Mouse (Mus musculus): ENCODE data around the gene Vps18.

Vps18 gene

GRCm38 (mm10) chr2:119292281-119292680, 3.7 kb downstream of the Vps18 start:
- no peak for DNase-seq (ENCODE audit: low spot score in 2 of 2)

- no peak for DNase-seq (ENCODE audit: low spot score in 2 of 2)
Observed at GRCm38 (mm10) chr2:119292852-119293251, 4.3 kb downstream of the Vps18 start.

- DNase-seq (ENCODE audit: low spot score in 2 of 2) = no peak
Observed at GRCm38 (mm10) chr2:119293311-119293710, 4.8 kb downstream of the Vps18 start.

- no peak for DNase-seq (ENCODE audit: low spot score in 2 of 2)
Observed at GRCm38 (mm10) chr2:119293776-119294390, 5.3 kb downstream of the Vps18 start.

- DNase-seq (ENCODE audit: low spot score in 2 of 2) = no peak
Observed at GRCm38 (mm10) chr2:119294411-119294810, 5.9 kb downstream of the Vps18 start.

GRCm38 (mm10) chr2:119296756-119297155, 8.2 kb downstream of the Vps18 start:
- no peak for DNase-seq (ENCODE audit: low spot score in 2 of 2)

- DNase-seq (ENCODE audit: low spot score in 2 of 2) = no peak
Observed at GRCm38 (mm10) chr2:119297506-119297905, 9.0 kb downstream of the Vps18 start.

- peak in 1 of 2 experiments; percentile 69 for DNase-seq (ENCODE audit: low spot score in 2 of 2)
Observed at GRCm38 (mm10) chr2:119298330-119298729, 9.8 kb downstream of the Vps18 start.

- DNase-seq (ENCODE audit: low spot score in 2 of 2) = no peak
Observed at GRCm38 (mm10) chr2:119298839-119299238, 10.3 kb downstream of the Vps18 start.

GRCm38 (mm10) chr2:119299981-119300818, 11.7 kb downstream of the Vps18 start:
- peak; percentile 91 to 95 for DNase-seq (ENCODE audit: low spot score in 2 of 2)

GRCm38 (mm10) chr2:119300819-119301493, 12.4 kb downstream of the Vps18 start:
- DNase-seq (ENCODE audit: low spot score in 2 of 2) = peak; percentile 66 to 79

GRCm38 (mm10) chr2:119302876-119303275, 14.3 kb downstream of the Vps18 start:
- no peak for DNase-seq (ENCODE audit: low spot score in 2 of 2)

GRCm38 (mm10) chr2:119304391-119304790, 15.9 kb downstream of the Vps18 start:
- DNase-seq (ENCODE audit: low spot score in 2 of 2) = no peak

GRCm38 (mm10) chr2:119304798-119305208, 16.3 kb downstream of the Vps18 start:
- DNase-seq (ENCODE audit: low spot score in 2 of 2) = peak in 1 of 2 experiments; percentile 73

- peak; percentile 53 to 71 for DNase-seq (ENCODE audit: low spot score in 2 of 2)
Observed at GRCm38 (mm10) chr2:119311544-119311943, 23.0 kb downstream of the Vps18 start.

GRCm38 (mm10) chr2:119312380-119312958, 23.9 kb downstream of the Vps18 start:
- DNase-seq (ENCODE audit: low spot score in 2 of 2) = no peak

GRCm38 (mm10) chr2:119313780-119314479, 25.4 kb downstream of the Vps18 start:
- DNase-seq (ENCODE audit: low spot score in 2 of 2) = no peak

- no peak for DNase-seq (ENCODE audit: low spot score in 2 of 2)
Observed at GRCm38 (mm10) chr2:119314742-119315310, 26.3 kb downstream of the Vps18 start.

- DNase-seq (ENCODE audit: low spot score in 2 of 2) = no peak
Observed at GRCm38 (mm10) chr2:119318043-119318710, 29.6 kb downstream of the Vps18 start.

- DNase-seq (ENCODE audit: low spot score in 2 of 2) = no peak
Observed at GRCm38 (mm10) chr2:119320571-119320970, 32.0 kb downstream of the Vps18 start.
